Mouse (Mus musculus): ENCODE measurements around the gene Xrcc1. TPM values are rescaled to one million over a fixed set of nuclear protein-coding genes. Genes with fewer than 3 reads are reported as not detected.

Gene Xrcc1
- total RNA-seq, 2 experiments from 2014 or later: 9.4 to 18.0 TPM

Other genes with a start within 250 kb of the Xrcc1 start
- gene Zfp61, start 245.1 kb upstream of the Xrcc1 start, total RNA-seq (2015; ENCODE audit: low replicate concordance): 1.2 and 2.1 TPM in 2 replicates
- 0.77 and 4.0 TPM in 2 replicates for gene Zfp61, start 245.1 kb upstream of the Xrcc1 start, total RNA-seq (2017; ENCODE audit: low replicate concordance)
- 1.0 TPM in 1 of 2 replicates, not detected in the other for gene Zfp94, start 229.6 kb upstream of the Xrcc1 start, total RNA-seq (2015; ENCODE audit: low replicate concordance)
- gene Zfp94, start 229.6 kb upstream of the Xrcc1 start, total RNA-seq (2017; ENCODE audit: low replicate concordance): 0.34 and 1.3 TPM in 2 replicates
- gene Tescl, start 212.4 kb upstream of the Xrcc1 start, total RNA-seq (2015; ENCODE audit: low replicate concordance): not detected in 2 replicates
- gene Tescl, start 212.4 kb upstream of the Xrcc1 start, total RNA-seq (2017; ENCODE audit: low replicate concordance): not detected in 2 replicates
- gene Lypd5, start 197.1 kb upstream of the Xrcc1 start, total RNA-seq (2015; ENCODE audit: low replicate concordance): not detected in 2 replicates
- not detected in 2 replicates for gene Lypd5, start 197.1 kb upstream of the Xrcc1 start, total RNA-seq (2017; ENCODE audit: low replicate concordance)
- 102 and 125 TPM in 2 replicates for gene Kcnn4, start 176.0 kb upstream of the Xrcc1 start, total RNA-seq (2015; ENCODE audit: low replicate concordance)
- gene Kcnn4, start 176.0 kb upstream of the Xrcc1 start, total RNA-seq (2017; ENCODE audit: low replicate concordance): 244 and 272 TPM in 2 replicates
- gene Smg9, start 146.7 kb upstream of the Xrcc1 start, total RNA-seq (2015; ENCODE audit: low replicate concordance): 9.6 and 11.1 TPM in 2 replicates
- 13.3 and 16.0 TPM in 2 replicates for gene Smg9, start 146.7 kb upstream of the Xrcc1 start, total RNA-seq (2017; ENCODE audit: low replicate concordance)
- gene Irgc1, start 94.0 kb upstream of the Xrcc1 start, total RNA-seq (2015; ENCODE audit: low replicate concordance): not detected in 2 replicates
- gene Irgc1, start 94.0 kb upstream of the Xrcc1 start, total RNA-seq (2017; ENCODE audit: low replicate concordance): not detected in 2 replicates
- 28.4 and 30.9 TPM in 2 replicates for gene Plaur, start 83.8 kb upstream of the Xrcc1 start, total RNA-seq (2015; ENCODE audit: low replicate concordance)
- 19.4 and 34.9 TPM in 2 replicates for gene Plaur, start 83.8 kb upstream of the Xrcc1 start, total RNA-seq (2017; ENCODE audit: low replicate concordance)
- not detected in 2 replicates for gene Cadm4, start 64.3 kb upstream of the Xrcc1 start, total RNA-seq (2015; ENCODE audit: low replicate concordance)
- 0.77 TPM in 1 of 2 replicates, not detected in the other for gene Cadm4, start 64.3 kb upstream of the Xrcc1 start, total RNA-seq (2017; ENCODE audit: low replicate concordance)
- gene Zfp428, start 39.3 kb upstream of the Xrcc1 start, total RNA-seq (2015; ENCODE audit: low replicate concordance): not detected in 2 replicates
- gene Zfp428, start 39.3 kb upstream of the Xrcc1 start, total RNA-seq (2017; ENCODE audit: low replicate concordance): not detected in 2 replicates
- not detected in 2 replicates for gene AC161166.1, start 33.8 kb upstream of the Xrcc1 start, total RNA-seq (2015; ENCODE audit: low replicate concordance)
- not detected in 2 replicates for gene AC161166.1, start 33.8 kb upstream of the Xrcc1 start, total RNA-seq (2017; ENCODE audit: low replicate concordance)
- 0.42 TPM in 1 of 2 replicates, not detected in the other for gene Irgq, start 15.6 kb upstream of the Xrcc1 start, total RNA-seq (2015; ENCODE audit: low replicate concordance)
- 1.4 and 1.6 TPM in 2 replicates for gene Irgq, start 15.6 kb upstream of the Xrcc1 start, total RNA-seq (2017; ENCODE audit: low replicate concordance)
- gene Pinlyp, start 171 bp upstream of the Xrcc1 start, total RNA-seq (2015; ENCODE audit: low replicate concordance): not detected in 2 replicates
- not detected in 2 replicates for gene Pinlyp, start 171 bp upstream of the Xrcc1 start, total RNA-seq (2017; ENCODE audit: low replicate concordance)
- 22.3 and 28.0 TPM in 2 replicates for gene Ethe1, start 41.3 kb downstream of the Xrcc1 start, total RNA-seq (2015; ENCODE audit: low replicate concordance)
- 9.5 and 10.7 TPM in 2 replicates for gene Ethe1, start 41.3 kb downstream of the Xrcc1 start, total RNA-seq (2017; ENCODE audit: low replicate concordance)
- not detected in 2 replicates for gene Zfp575, start 41.4 kb downstream of the Xrcc1 start, total RNA-seq (2015; ENCODE audit: low replicate concordance)
- not detected in 2 replicates for gene Zfp575, start 41.4 kb downstream of the Xrcc1 start, total RNA-seq (2017; ENCODE audit: low replicate concordance)
- 0.84 TPM in 1 of 2 replicates, not detected in the other for gene Phldb3, start 64.5 kb downstream of the Xrcc1 start, total RNA-seq (2015; ENCODE audit: low replicate concordance)
- 0.85 and 3.2 TPM in 2 replicates for gene Phldb3, start 64.5 kb downstream of the Xrcc1 start, total RNA-seq (2017; ENCODE audit: low replicate concordance)
- gene Lypd3, start 90.3 kb downstream of the Xrcc1 start, total RNA-seq (2015; ENCODE audit: low replicate concordance): not detected in 2 replicates
- not detected in 2 replicates for gene Lypd3, start 90.3 kb downstream of the Xrcc1 start, total RNA-seq (2017; ENCODE audit: low replicate concordance)
- gene Tex101, start 130.4 kb downstream of the Xrcc1 start, total RNA-seq (2015; ENCODE audit: low replicate concordance): not detected in 2 replicates
- not detected in 2 replicates for gene Tex101, start 130.4 kb downstream of the Xrcc1 start, total RNA-seq (2017; ENCODE audit: low replicate concordance)
- not detected in 2 replicates for gene BC049730, start 163.0 kb downstream of the Xrcc1 start, total RNA-seq (2015; ENCODE audit: low replicate concordance)
- gene BC049730, start 163.0 kb downstream of the Xrcc1 start, total RNA-seq (2017; ENCODE audit: low replicate concordance): not detected in 2 replicates
- gene Gm4763, start 180.6 kb downstream of the Xrcc1 start, total RNA-seq (2015; ENCODE audit: low replicate concordance): not detected in 2 replicates
- gene Gm4763, start 180.6 kb downstream of the Xrcc1 start, total RNA-seq (2017; ENCODE audit: low replicate concordance): not detected in 2 replicates
- gene Cd177, start 214.0 kb downstream of the Xrcc1 start, total RNA-seq (2015; ENCODE audit: low replicate concordance): 66.3 and 90.3 TPM in 2 replicates
- 93.1 and 113 TPM in 2 replicates for gene Cd177, start 214.0 kb downstream of the Xrcc1 start, total RNA-seq (2017; ENCODE audit: low replicate concordance)
- 5.4 and 9.2 TPM in 2 replicates for gene Ceacam10, start 230.9 kb downstream of the Xrcc1 start, total RNA-seq (2015; ENCODE audit: low replicate concordance)
- gene Ceacam10, start 230.9 kb downstream of the Xrcc1 start, total RNA-seq (2017; ENCODE audit: low replicate concordance): 3.9 and 9.7 TPM in 2 replicates